Mouse (Mus musculus) midbrain, embryonic 13.5 days (tissue): ENCODE measurements around the gene Gzmm. TPM values are rescaled to one million over a fixed set of nuclear protein-coding genes. Genes with fewer than 3 reads are reported as not detected.
A peak's percentile ranks its signal among the peaks of the same experiment; 100 is the strongest.

Source experiments
- ATAC-seq: fragments of 200-750 bp; cut with Nextera tagmentation; 2 replicates; pipeline ENCODE4 v1.8.0; 2017; ENCODE audit warnings: mild to moderate bottlenecking, moderate TSS enrichment, moderate library complexity
- H3K27ac ChIP-seq: fragments of 300-500 bp; sonication (generic); 2 replicates; pipeline ENCODE4 v1.5.1; 2015; ENCODE audit warnings: inconsistent platforms, mild to moderate bottlenecking, moderate library complexity
- H3K27me3 ChIP-seq: fragments of 300-500 bp; sonication (generic); 2 replicates; pipeline ENCODE4 v1.6.1; 2015; ENCODE audit warnings: mild to moderate bottlenecking, inconsistent platforms
- H3K36me3 ChIP-seq: fragments of 300-500 bp; sonication (generic); 2 replicates; pipeline ENCODE4 v1.6.1; 2015; ENCODE audit warnings: mild to moderate bottlenecking, inconsistent platforms
- H3K4me1 ChIP-seq: fragments of 300-500 bp; sonication (generic); replicated peaks from 2 replicates; pipeline ENCODE4 v1.6.1; 2015; ENCODE audit warnings: inconsistent platforms
- H3K4me2 ChIP-seq: fragments of 300-500 bp; sonication (generic); replicated peaks from 2 replicates; pipeline ENCODE4 v1.6.1; 2015; ENCODE audit warnings: moderate library complexity, mild to moderate bottlenecking, inconsistent platforms
- H3K4me3 ChIP-seq: fragments of 300-500 bp; sonication (generic); replicated peaks from 2 replicates; pipeline ENCODE4 v1.5.1; 2015; ENCODE audit warnings: mild to moderate bottlenecking, inconsistent platforms
- H3K9ac ChIP-seq: fragments of 300-500 bp; sonication (generic); replicated peaks from 2 replicates; pipeline ENCODE4 v1.6.1; 2015; ENCODE audit warnings: mild to moderate bottlenecking, inconsistent platforms
- H3K9me3 ChIP-seq: fragments of 300-500 bp; sonication (generic); 2 replicates; pipeline ENCODE4 v1.6.1; 2016; ENCODE audit warnings: mild to moderate bottlenecking, inconsistent platforms
- WGBS: fragments of 180-500 bp; shearing (Covaris S2); methylation state at CpG from one replicate; pipeline ENCODE4 v1.1.7; 2015; 5-methylcytosine and 5-hydroxymethylcytosine counted together
- polyA plus RNA-seq: library from polyadenylated mRNA; unstranded; fragments of >200 nt; fragmentation: Nextera tagmentation; extraction: Ambion mirVana; gene quantifications from 2 replicates; pipeline ENCODE4 v1.2.1, GENCODE M21; 2015

Gene Gzmm
- polyA plus RNA-seq, result 1.4 and 1.7 TPM in 2 replicates

- Histone ChIP-seq H3K4me3 (no peak within 1 kb of the TSS), H3K9me3 (no peaks in the 10 kb centered on the region), H3K4me2 (no peak within 1 kb of the TSS), H3K27ac (no peak within 1 kb of the TSS), H3K9ac (no peak within 1 kb of the TSS), H3K36me3 (peaks cover 53% of the 10 kb centered on the region), H3K4me1 (peaks cover 8% of the 10 kb centered on the region), H3K27me3 (no peaks in the 10 kb centered on the region)
- ATAC-seq, result no peak
- 85% methylated on average over 4 of the region's 4 CpGs for WGBS
Measured at GRCm38 (mm10) chr10:79688720-79689119, at the start of gene Gzmm. Gene Gzmm, plus strand, starts transcription at chr10:79689020.

GRCm38 (mm10) chr10:79645711-79646110 lies 43.1 kb upstream of the Gzmm start, which contains the start of gene Odf3l2:
Gene Odf3l2, minus strand, starts transcription at chr10:79645738.
- Histone ChIP-seq H3K9me3 (no peaks in the 10 kb centered on the region), H3K9ac (no peak within 1 kb of the TSS), H3K27ac (no peak within 1 kb of the TSS), H3K36me3 (no peaks in the 10 kb centered on the region), H3K27me3 (no peaks in the 10 kb centered on the region), H3K4me2 (no peak within 1 kb of the TSS), H3K4me3 (no peak within 1 kb of the TSS), H3K4me1 (no peaks in the 10 kb centered on the region)
- no peak for ATAC-seq
- 77% methylated on average over 8 of the region's 8 CpGs for WGBS

- no peaks in the 10 kb centered on the region for H3K27me3 ChIP-seq
- no peak overlapping the region for H3K9ac ChIP-seq
- H3K9me3 ChIP-seq, result no peaks in the 10 kb centered on the region
- H3K36me3 ChIP-seq, result no peaks in the 10 kb centered on the region
- peaks cover 6% of the 10 kb centered on the region for H3K4me1 ChIP-seq
- ATAC-seq, result peak; percentile 69
- H3K27ac ChIP-seq, result no peak overlapping the region
- H3K4me3 ChIP-seq, result no peak overlapping the region
- H3K4me2 ChIP-seq, result no peak overlapping the region
- WGBS, result 30% methylated on average over 7 of the region's 7 CpGs
Measured at GRCm38 (mm10) chr10:79649070-79649751, 39.6 kb upstream of the Gzmm start.

- no peaks in the 10 kb centered on the region for H3K9me3 ChIP-seq
- 86% methylated on average over 7 of the region's 7 CpGs for WGBS
- no peak overlapping the region for H3K4me2 ChIP-seq
- no peaks in the 10 kb centered on the region for H3K27me3 ChIP-seq
- H3K4me3 ChIP-seq, result no peak overlapping the region
- peaks cover 21% of the 10 kb centered on the region for H3K4me1 ChIP-seq
- H3K36me3 ChIP-seq, result no peaks in the 10 kb centered on the region
- H3K27ac ChIP-seq, result no peak overlapping the region
- ATAC-seq, result no peak
- no peak overlapping the region for H3K9ac ChIP-seq
Measured at GRCm38 (mm10) chr10:79652789-79653188, 36.0 kb upstream of the Gzmm start.

GRCm38 (mm10) chr10:79654946-79655395 lies 33.8 kb upstream of the Gzmm start:
- WGBS, result 0% methylated on average over 1 of the region's 1 CpGs
- ATAC-seq, result peak; percentile 90
- H3K4me2 ChIP-seq, result 0 out of 2 replicates have a peak overlapping the region, but pooled peaks have one; percentile 3
- peak overlapping the region; percentile 80 for H3K27ac ChIP-seq
- no peak overlapping the region for H3K4me3 ChIP-seq
- H3K4me1 ChIP-seq, result peaks cover 21% of the 10 kb centered on the region
- no peaks in the 10 kb centered on the region for H3K36me3 ChIP-seq
- no peaks in the 10 kb centered on the region for H3K27me3 ChIP-seq
- no peaks in the 10 kb centered on the region for H3K9me3 ChIP-seq
- no peak overlapping the region for H3K9ac ChIP-seq

GRCm38 (mm10) chr10:79658829-79659228 lies 30.0 kb upstream of the Gzmm start:
- ATAC-seq, result no peak
- Histone ChIP-seq H3K4me2 (no peak overlapping the region), H3K9me3 (no peaks in the 10 kb centered on the region), H3K9ac (no peak overlapping the region), H3K27ac (no peak overlapping the region), H3K4me3 (no peak overlapping the region), H3K4me1 (peaks cover 19% of the 10 kb centered on the region), H3K36me3 (no peaks in the 10 kb centered on the region), H3K27me3 (no peaks in the 10 kb centered on the region)
- 17% methylated on average over 4 of the region's 4 CpGs for WGBS

- H3K4me2 ChIP-seq, result no peak overlapping the region
- H3K4me1 ChIP-seq, result peaks cover 8% of the 10 kb centered on the region
- H3K9me3 ChIP-seq, result no peaks in the 10 kb centered on the region
- 66% methylated on average over 2 of the region's 2 CpGs for WGBS
- ATAC-seq, result no peak
- no peaks in the 10 kb centered on the region for H3K27me3 ChIP-seq
- no peak overlapping the region for H3K9ac ChIP-seq
- H3K27ac ChIP-seq, result no peak overlapping the region
- H3K4me3 ChIP-seq, result no peak overlapping the region
- H3K36me3 ChIP-seq, result no peaks in the 10 kb centered on the region
Measured at GRCm38 (mm10) chr10:79660298-79660697, 28.5 kb upstream of the Gzmm start.

GRCm38 (mm10) chr10:79661861-79662260 lies 27.0 kb upstream of the Gzmm start:
- no peaks in the 10 kb centered on the region for H3K27me3 ChIP-seq
- no peak overlapping the region for H3K4me3 ChIP-seq
- ATAC-seq, result no peak
- H3K4me2 ChIP-seq, result no peak overlapping the region
- H3K9me3 ChIP-seq, result no peaks in the 10 kb centered on the region
- 38% methylated on average over 3 of the region's 3 CpGs for WGBS
- H3K27ac ChIP-seq, result no peak overlapping the region
- H3K36me3 ChIP-seq, result no peaks in the 10 kb centered on the region
- peaks cover 4% of the 10 kb centered on the region; the same call in 1 of the 2 replicates for H3K4me1 ChIP-seq
- no peak overlapping the region for H3K9ac ChIP-seq

- no peak within 1 kb of the TSS for H3K4me2 ChIP-seq
- H3K4me3 ChIP-seq, result no peak within 1 kb of the TSS
- H3K27me3 ChIP-seq, result no peaks in the 10 kb centered on the region
- H3K9me3 ChIP-seq, result no peaks in the 10 kb centered on the region
- 0 out of 2 replicates have a peak, but pooled peaks have one; percentile 10 for ATAC-seq
- no peak within 1 kb of the TSS for H3K9ac ChIP-seq
- no peak within 1 kb of the TSS for H3K27ac ChIP-seq
- WGBS, result 9% methylated on average over 13 of the region's 13 CpGs
- no peaks in the 10 kb centered on the region for H3K36me3 ChIP-seq
- H3K4me1 ChIP-seq, result peaks cover 12% of the 10 kb centered on the region
Measured at GRCm38 (mm10) chr10:79664131-79664665, 24.6 kb upstream of the Gzmm start, which contains the start of gene Madcam1. Gene Madcam1, plus strand, starts transcription at chr10:79664559.

- Histone ChIP-seq H3K4me2 (no peak overlapping the region), H3K9ac (no peak overlapping the region), H3K27ac (no peak overlapping the region), H3K36me3 (no peaks in the 10 kb centered on the region), H3K4me1 (peaks cover 14% of the 10 kb centered on the region), H3K4me3 (no peak overlapping the region), H3K9me3 (no peaks in the 10 kb centered on the region), H3K27me3 (no peaks in the 10 kb centered on the region)
- 83% methylated on average over 8 of the region's 8 CpGs for WGBS
- ATAC-seq, result no peak
Measured at GRCm38 (mm10) chr10:79665051-79665450, 23.8 kb upstream of the Gzmm start.

- Histone ChIP-seq H3K27me3 (no peaks in the 10 kb centered on the region), H3K4me3 (no peak overlapping the region), H3K9me3 (no peaks in the 10 kb centered on the region), H3K36me3 (no peaks in the 10 kb centered on the region), H3K9ac (no peak overlapping the region), H3K27ac (no peak overlapping the region), H3K4me1 (peaks cover 28% of the 10 kb centered on the region), H3K4me2 (no peak overlapping the region)
- ATAC-seq, result no peak
- WGBS, result 73% methylated on average over 9 of the region's 9 CpGs
Measured at GRCm38 (mm10) chr10:79666493-79666892, 22.3 kb upstream of the Gzmm start.

- peak overlapping the region; percentile 8; the same call in 1 of the 2 replicates for H3K9ac ChIP-seq
Measured at GRCm38 (mm10) chr10:79668076-79668475, 20.7 kb upstream of the Gzmm start.

More at GRCm38 (mm10) chr10:79668076-79668475, 20.7 kb upstream of the Gzmm start:
- 81% methylated on average over 5 of the region's 5 CpGs for WGBS
- peak overlapping the region; percentile 86 for H3K4me2 ChIP-seq
- peak overlapping the region; percentile 98 for H3K27ac ChIP-seq
- peak overlapping the region; percentile 95; the same call in 1 of the 2 replicates for H3K4me3 ChIP-seq
- H3K36me3 ChIP-seq, result peaks cover 8% of the 10 kb centered on the region
- no peaks in the 10 kb centered on the region for H3K9me3 ChIP-seq
- H3K27me3 ChIP-seq, result no peaks in the 10 kb centered on the region
- ATAC-seq, result no peak
- peaks cover 28% of the 10 kb centered on the region for H3K4me1 ChIP-seq
